Mouse (Mus musculus) urinary bladder, adult 18-20 months (tissue): ENCODE data around the gene Nfix.

Experiments used
- DNase-seq, 2 experiments: peaks; one replicate each; pipeline ENCODE4 v3.0.0; 2022; ENCODE audit warnings: low spot score in 2 of 2, mixed read lengths in 2 of 2

Gene Nfix

DNA sequence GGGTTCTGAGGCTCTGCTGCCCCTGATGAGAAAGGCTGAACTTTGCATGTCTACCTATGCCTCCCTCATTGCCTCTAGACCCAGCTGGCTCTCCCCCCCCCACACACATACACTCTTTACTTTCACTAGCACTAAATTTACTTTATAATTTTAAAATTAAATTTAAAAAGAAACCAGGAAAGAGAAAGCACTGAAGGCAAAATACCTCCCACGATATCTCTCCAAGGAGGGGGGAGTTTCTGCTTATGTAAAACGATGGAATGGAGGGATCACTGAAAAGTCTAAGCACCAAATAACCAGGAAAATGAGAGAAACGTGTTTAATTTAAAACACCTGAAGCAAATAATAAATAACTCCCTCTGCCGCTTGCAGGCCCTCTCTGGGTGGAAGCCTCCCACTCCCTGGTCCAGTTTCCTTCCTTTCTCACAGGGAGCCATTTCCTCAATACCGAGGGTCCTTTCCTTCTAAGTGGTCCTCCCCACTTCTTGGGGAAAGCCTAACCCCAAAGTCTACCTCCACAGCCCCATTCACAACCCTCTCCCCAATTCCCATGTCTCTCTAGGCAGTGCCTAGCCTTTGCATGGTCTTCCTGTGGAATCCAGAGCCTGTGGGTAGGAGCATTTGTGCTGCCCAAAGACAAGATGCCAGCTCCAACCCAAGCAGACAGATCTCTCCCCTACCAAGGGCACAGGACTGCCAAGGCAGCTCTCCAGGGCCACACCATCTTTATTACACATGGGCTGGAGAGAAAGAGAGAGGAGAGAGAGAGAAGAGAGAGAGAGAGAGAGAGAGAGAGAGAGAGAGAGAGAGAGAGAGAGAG lies 18.2 kb downstream of the Nfix start:
- DNase-seq = no peak

DNA sequence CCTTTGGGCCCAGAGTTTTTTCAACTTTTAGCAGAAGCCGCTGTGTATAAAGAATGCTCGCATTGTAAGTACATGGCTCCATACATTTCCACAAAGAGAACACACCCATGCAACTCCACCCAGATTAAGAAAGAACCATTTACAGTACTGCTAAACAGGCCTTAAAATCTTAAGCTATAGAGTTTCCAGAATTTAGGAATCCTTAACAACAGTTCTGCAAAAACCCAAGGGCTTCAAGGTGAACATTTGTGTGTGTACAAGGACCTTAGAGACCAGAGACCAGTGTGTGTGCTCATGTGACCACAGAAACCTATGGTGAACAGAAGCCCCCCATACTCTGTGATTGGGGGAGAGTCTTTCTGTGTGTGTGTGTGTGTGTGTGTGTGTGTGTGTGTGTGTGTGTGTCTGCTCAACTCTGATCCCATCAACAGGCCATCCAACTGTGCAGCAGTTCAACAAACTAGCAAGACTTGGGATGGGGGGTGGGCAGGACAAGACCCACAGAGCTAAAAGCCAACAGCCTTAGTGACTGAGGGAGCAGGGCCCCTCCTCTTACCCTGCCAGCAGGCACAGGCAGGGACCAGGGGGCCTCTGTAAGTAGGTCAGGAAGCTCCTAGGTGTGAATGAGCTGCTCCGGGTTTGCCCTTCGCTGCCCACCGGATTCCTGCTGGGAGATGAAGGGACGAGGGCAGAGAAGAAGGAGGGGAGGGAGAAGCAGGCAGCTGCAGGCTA lies 19.0 kb downstream of the Nfix start:
- no peak for DNase-seq

DNA sequence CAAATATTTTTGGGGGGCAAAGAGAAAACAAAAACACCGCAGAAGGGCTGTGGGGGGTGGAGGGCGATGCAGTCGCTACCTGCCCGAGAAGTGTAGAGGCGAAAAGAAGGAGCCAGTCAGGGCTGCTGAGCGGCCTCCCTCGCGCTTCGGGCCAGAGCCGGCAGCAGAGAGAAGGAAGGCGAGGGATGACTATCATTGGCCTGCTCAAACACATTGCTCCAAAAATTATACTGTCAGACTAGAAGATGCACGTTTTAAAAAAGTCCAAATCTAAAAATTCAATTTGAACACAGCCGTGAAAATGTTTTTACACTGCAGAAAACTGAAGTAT lies 20.0 kb downstream of the Nfix start:
- no peak for DNase-seq

DNA sequence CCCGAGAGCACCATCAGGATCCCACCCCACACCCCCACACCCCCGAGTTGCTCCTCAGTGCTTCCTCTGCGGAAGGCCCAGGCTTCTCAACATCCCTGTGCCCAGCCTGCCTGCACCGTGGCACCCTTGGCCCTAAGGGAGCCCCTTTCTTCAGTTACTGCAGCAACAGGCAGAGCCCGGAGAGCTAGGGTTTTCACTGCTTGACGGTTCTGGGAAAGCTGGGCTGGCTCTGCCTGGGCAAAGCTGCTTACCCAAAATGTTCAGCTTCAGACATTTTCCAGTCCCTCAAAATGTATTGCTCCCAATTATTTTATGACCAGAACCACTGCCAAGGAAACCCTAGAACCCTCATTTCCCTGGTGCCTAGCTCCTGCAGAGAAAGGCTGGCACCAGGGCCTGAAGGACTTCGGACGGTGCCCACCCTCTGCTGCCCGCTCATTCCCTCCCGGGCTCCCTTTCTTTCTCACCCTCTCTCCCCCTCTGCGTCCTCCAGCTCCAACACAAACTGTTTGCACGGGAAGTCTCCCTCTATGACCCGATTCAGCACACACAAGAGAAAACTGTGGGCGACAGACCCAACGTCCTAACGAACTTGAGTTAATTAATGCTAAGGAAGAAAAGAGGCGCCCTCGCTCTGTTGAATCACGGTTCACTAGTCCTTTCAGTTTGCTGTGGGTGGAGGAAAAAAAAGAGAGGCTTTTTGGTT lies 20.5 kb downstream of the Nfix start:
- no peak for DNase-seq

DNA sequence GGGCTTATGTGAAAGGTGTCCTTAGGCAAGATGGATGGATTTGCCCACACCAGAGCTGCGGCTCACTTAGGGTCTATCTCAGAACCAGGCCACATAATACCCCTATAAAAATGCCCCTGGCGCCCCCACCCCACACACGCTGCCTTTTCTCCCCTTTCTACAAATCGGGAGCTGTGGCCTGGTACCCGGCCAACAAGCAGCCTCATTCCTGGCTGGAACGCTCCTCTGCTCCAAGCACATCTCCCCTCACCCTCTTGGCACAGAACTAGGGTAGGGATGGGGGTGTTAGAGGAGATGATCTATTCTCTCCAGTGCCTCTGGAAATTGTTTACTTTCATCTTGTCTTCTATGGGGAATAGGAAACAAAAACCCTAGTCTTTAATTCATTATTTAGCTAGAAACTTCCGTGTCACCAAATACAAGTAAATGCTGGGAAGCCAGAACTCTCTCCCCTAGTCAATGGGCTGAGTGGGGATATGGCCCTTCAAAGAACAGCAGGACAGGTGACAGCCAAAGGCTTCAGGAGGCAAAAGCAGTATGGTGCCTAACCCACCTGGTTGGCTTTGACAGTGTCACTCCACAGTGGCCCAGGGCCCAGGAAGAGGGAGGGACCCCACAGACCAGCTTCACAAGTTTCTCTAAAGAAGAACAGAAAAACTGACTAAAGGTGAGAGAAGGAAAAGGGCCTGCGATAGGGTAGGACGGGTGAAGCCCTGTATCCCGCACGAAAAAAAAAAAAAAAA lies 21.3 kb downstream of the Nfix start:
- DNase-seq = no peak

DNA sequence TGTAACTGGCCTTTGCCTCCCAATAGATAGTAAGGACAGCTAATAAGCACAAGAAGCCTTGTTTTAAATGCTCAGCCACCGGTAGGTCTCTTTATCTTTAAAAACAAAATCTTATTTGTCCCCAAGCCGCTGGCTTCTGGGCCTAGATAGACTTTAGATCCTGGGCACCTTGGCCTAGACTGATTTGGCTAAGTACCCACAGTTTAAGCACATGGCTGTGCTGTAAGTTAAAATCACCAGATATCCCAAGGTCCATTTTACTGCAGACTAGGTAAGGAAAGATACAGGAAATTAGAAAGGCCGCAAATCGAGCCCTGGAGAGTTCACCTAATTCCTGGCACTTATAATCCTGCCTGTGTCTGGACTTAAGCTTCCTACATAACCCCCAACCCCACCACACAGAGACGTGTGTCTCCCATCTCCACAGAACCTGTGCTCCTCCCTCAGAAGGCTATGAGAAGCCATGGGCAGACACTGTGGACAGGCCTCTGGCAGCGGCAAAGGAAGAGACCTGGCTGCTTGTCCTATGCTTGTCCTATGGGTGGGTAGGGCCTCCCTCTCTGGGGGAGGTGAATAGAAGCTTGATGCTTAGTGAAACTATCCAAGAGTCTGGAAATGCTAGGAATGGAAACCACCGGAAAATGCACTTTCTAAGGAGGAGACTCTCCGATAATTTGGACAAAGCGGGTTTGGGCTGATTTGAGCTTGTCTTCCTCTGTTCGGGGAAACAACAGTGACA lies 22.1 kb downstream of the Nfix start:
- no peak for DNase-seq

DNA sequence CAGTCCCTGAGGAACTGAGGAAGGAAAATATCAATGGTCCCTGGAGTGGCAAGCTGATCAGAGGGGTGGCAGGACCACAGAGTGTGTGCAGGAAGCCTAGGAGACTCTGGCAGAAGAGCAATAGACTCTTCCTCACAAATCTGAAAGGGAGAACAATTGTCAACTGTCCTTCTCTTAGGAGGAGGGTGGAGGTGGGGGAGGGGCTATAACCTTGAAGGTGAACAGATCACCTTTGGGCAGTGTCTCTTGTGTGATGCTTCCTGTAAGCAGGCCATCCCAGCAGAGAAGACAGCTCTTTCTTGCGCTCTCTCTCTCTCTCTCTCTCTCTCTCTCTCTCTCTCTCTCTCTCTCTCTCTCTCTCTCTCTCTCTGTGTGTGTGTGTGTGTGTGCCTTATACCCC lies 23.6 kb downstream of the Nfix start:
- DNase-seq = no peak

DNA sequence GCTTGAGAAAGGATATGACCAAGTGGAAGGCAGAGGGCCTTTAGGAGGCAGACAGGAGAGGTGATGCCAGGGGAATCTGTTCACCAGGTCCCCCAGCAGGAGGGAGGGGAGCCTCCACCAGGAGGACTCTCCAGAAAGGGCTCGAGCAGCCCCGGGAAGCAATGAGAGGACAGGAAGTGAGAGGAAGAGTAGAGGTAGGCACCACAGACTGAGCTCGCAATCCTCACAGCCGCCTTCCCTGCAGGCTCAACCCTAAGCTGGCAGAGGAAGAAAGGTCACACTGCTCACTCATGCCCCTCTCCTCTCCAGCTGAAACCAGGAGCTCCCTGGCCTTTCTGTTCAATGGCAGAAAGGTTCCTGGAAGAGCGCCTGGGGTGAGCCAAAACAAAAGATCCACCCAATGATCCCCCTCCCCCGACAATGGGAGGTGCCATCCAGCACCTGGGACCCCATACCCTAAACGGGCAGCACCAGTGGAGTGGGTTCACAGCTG lies 24.5 kb downstream of the Nfix start:
- no peak for DNase-seq

DNA sequence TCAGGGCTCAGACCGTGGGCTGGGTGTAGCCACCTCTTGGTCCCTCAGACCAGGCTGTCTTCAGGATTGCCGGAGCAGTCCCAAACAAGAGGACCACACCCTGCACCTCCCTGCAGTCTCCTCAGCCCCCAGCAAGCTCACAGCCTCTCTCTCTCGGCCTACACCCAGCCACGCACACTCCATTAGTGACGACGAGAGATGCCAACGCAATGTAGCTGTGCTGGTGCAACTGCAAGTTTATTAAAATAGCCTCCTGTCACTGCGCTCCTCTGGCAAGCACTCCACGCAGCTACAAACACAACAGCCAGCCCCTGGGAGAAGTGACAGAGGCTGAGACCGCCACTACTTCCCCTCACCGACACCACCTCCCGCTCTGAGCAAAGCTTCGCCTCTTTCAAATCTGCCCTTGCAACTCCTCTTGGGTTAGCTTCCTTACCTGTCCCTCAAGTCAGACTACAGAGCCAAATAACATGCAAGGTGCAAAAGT lies 25.0 kb downstream of the Nfix start:
- DNase-seq = no peak

DNA sequence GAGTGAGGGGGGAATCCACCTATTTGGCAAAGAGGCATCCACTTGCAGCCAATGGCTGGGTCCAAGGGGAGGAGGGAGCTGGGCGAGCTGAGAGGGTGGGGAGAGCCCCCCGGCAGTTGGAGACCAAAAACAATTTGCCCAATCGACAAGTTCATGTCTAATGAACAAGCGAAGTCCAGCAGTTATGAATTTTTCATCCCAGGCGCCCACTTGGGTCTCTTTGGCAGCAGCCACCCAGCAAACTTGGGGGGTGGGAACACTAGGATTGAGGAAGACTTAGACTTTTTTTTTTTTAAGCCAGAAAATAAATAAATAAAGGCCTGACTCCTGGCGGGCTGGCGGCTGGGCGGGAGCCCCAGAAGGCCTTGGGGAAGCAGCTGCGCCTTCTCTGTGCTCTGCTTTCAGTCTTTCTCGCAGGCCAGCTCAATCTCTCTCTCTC lies 25.7 kb downstream of the Nfix start:
- peak in 1 of 2 experiments; percentile 59 for DNase-seq

DNA sequence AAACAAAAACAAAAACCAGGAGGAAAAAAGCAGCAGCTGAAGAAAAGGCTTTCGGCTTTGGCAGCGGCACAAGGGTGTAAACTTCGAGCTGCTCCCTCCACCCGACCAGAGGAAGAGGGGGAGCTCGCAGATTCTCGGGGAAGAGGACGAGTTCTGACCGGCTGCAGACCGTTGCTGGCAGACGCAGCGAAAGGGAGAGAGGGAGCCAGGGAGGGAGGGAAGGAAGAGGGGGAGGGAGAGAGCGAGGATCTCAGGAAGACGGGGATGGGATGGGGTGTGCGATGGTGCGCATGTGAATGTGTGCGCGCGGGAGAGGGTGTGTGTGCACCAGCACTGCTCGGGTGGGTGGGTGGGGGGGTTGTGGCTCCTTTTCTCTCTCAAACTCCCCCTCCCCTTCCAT lies 26.3 kb downstream of the Nfix start:
- peak in 1 of 2 experiments; percentile 85 for DNase-seq

DNA sequence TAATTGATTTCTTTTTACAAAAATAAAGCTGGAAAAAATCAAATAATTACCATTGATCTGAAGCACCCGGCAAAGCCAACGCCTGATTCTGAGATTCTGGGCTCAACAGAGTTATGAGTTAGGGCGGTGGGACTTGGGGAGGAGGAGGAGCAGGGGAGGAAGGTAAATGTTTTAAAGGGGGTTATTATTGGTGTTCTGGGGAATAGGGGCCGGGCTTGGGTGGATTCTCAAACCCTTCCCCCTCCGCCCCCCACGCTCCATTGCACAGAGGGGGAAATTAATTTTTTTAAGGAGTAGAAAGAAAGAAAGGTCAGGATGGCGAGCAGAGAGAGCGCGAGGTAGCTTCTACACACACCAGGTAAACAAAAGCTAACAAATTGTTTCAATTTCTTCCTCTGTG lies 26.8 kb downstream of the Nfix start:
- DNase-seq = no peak

DNA sequence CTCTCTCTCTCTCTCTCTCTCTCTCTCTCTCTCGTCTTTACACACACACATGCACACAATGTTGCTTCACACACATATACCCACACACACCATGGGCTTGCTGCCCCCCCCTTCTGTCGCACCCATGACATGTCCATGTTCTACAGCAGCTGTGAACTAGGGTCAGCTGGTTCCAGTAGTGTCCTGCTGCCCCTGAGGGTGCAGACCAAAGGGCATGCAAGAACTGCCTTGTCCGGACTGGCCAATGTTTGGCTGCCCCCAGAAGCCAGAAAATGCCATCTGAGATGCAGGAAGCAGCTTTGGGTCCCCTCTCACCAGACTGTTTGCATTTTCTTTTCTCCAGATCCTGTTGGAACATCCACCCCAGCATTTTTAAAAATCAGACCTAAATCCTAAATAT lies 27.5 kb downstream of the Nfix start:
- no peak for DNase-seq

DNA sequence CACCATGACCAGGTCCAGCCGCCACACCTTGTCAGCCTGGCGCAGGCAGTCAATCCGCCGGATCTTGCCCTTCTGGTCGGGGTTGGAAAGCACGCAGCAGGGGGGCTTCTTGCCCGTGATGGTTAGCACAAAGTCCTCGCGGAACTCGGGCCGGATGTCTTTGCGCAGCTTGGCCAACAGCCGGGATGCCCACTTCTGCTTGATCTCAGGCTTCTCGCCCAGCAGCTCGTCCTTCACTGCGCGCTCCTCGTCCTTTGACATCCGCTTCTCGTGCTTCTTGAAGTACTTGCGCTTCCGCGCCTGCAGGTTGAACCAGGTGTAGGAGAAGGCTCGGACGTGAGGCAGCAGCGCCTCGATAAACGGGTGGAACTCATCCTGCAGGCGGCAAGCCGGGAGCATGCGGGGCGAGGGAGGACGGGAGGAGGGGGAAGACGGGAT lies 28.2 kb downstream of the Nfix start:
- DNase-seq = no peak

DNA sequence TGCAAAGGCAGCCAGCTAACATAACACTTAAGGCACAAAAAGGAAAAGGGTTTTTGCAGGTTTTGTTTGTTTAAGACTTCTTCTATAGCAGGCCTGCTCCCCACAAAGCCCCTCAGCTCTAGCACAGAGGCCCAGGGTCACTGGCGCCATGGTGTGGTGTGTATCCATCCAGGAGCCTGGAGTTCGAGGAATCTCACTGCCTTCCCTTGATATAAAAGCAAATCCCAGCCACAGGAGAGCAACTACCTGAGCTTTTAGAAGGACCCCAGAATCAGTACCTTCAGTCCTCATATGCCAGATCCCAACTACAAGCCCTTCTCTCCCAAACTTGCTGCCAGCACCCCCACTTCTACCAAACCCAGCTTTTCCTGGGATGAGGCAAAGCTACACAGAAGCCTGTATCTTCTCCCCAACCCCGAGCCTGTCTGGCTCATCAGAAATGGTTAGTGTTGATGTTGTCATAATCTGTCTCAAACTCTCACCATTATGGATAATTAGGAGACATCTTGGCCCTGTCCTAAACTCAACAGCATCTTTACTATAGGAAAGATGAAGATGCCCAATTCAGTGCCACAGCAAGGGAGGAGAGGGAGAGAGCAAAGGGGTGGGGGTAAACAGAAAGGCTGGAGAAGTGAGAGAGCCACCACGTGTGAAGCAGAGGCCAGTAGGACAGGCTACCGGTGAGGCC lies 29.0 kb downstream of the Nfix start:
- no peak for DNase-seq

DNA sequence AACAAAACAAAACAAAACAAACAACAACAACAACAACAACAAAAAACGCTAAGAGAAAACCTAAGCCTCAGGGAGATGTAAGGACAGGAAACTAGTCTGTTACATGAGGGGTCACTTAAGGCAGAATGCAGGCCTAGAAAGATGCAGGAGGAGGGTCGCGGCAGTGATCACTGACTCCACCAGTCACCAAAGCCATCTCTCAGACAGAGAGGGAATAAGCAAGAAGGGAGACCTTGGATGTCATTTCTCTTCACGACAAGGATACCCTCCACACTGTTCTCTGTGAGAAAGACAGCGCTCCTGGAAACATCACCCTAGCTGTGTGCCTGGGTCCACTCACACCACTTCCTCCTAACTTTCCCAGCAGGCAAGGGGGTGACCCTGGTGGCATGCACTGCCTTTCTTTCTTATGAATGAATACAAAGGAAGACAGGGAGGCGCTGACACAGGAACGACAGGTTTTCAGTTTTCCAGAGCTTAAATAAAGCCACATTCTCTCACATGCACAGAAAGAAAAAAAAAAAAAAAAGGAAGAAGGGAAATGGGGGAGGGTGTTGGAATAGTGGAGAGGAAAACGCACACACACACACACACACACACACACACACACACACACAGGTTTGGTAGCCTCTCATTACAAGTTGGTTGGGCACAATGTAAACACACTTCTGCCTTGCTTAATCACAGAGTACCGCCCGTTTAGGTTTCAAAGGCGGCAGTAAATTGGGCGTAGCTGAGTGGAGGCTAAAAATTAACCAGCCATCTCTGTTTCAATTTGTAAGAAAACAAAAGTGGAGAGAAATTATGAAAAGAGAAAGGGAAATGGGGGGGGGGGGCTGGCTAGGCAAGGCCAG lies 29.8 kb downstream of the Nfix start:
- no peak for DNase-seq

DNA sequence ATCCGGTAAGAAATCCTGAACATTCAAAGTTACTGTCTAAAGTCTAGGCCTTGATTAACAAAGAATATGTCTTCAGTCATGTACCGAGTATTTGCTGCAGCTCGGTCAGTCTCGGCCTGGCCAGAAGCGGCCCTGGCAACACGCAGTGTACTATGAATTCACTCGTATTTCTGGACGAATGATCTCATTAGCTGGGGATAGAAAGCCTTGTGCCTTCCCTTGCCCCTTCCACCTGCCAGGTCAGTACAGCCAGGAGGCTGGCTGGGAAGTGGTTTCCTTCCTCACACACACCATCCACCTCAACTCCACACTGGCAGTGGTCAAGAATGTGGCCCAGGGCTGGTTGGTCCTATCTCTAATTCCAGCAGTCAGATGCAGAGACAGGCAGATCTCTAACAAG lies 30.8 kb downstream of the Nfix start:
- no peak for DNase-seq

DNA sequence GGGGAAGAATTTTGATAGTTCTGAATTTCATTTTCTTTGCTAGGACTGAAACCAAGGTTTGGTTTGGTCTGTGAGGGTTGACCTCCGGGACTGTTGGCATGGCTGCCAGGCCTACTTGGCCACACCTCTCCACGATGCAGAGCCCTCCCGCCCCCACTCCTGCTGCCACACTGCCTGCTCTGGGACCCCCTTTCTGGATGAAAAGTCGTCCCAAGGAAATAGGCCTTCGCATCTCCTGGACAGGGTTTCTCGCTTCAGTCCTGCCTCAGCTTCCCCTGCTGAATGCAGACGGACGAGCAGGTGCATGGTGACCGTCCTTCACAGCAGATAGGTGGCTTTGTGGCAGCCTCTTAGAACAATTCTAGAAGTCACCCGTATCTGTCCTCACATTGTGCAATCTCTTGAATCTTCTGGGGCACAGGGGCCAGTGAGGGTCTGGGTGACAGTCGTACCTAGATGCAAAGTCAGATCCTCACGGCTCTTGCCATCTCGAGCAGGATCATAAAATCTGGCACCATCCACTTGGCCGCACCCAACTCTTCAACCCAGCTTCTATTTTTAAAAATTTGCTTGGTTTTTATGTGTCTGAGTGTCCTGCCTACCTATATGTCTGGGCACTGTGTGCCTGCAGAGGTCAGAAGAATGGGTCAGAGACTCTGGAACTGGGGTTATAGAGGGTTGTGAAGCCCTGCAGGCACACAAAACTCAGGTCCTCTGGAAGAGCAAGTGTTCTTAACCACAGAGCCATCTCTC lies 31.6 kb downstream of the Nfix start:
- DNase-seq = no peak

DNA sequence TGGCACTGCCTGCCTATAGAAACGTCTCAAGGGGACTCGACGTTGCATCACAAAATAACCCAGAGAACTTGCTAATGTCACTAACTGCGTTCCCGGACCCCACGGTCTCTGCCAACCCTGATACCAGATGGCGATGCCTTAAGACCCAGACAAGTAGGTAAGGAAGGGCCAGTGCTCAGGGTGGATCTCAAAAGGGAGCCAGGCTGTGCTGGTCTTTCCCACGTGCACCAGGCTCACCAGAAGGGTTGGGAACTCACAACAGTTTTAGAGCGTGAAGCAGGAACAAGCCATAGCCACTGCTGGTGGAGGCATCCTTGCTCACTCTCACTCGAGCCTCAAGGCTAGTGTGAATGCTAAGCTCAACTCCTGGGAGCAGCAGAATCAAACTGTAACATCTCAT lies 32.9 kb downstream of the Nfix start:
- no peak for DNase-seq
